Mouse (Mus musculus) heart, postnatal 10 days (tissue): ENCODE results near the gene Hap1. TPM values are rescaled to one million over a fixed set of nuclear protein-coding genes. Genes with fewer than 3 reads are reported as not detected.

Experiments used
- total RNA-seq, 2 experiments: library from RNA; stranded (reverse); gene quantifications; 2 replicates each; pipeline ENCODE4 v1.2.3; 2021

Hap1 gene
- total RNA-seq, 2 experiments from 2014 or later = 1.4 TPM

Other genes starting within 250 kb of the Hap1 start
- gene Krt13, start 234.6 kb downstream of the Hap1 start, total RNA-seq = not detected
- under 1 TPM in 1 of 2 experiments, not detected in 1; 0.29 TPM for gene Krt15, start 220.2 kb downstream of the Hap1 start, total RNA-seq
- 10 to 100 TPM; 10.3 to 16.7 TPM for gene Krt19, start 207.5 kb downstream of the Hap1 start, total RNA-seq
- not detected for gene Krt9, start 162.9 kb downstream of the Hap1 start, total RNA-seq
- 1 to 10 TPM; 1.8 to 2.7 TPM for gene Krt14, start 148.6 kb downstream of the Hap1 start, total RNA-seq
- gene Krt16, start 107.2 kb downstream of the Hap1 start, total RNA-seq = not detected
- gene Krt17, start 95.1 kb downstream of the Hap1 start, total RNA-seq = not detected
- gene Krt42, start 86.3 kb downstream of the Hap1 start, total RNA-seq = not detected
- 1,000 to 10,000 TPM; 1,270 to 1,308 TPM for gene Eif1, start 36.2 kb downstream of the Hap1 start, total RNA-seq
- gene Gast, start 21.7 kb downstream of the Hap1 start, total RNA-seq = not detected
- gene Jup, start 41.6 kb upstream of the Hap1 start, total RNA-seq = 100 to 1,000 TPM; 252 to 286 TPM
- gene P3h4, start 58.7 kb upstream of the Hap1 start, total RNA-seq = 10 to 100 TPM; 24.4 to 27.3 TPM
- 10 to 100 TPM; 58.6 to 59.7 TPM for gene Fkbp10, start 59.6 kb upstream of the Hap1 start, total RNA-seq
- gene Nt5c3b, start 85.7 kb upstream of the Hap1 start, total RNA-seq = 10 to 100 TPM; 36.9 to 46.3 TPM
- under 1 TPM; 0.57 to 0.97 TPM for gene Klhl10, start 85.8 kb upstream of the Hap1 start, total RNA-seq
- 10 to 100 TPM; 12.9 to 13.9 TPM for gene Klhl11, start 116.6 kb upstream of the Hap1 start, total RNA-seq
- 10 to 100 TPM; 47.8 to 51.1 TPM for gene Acly, start 171.9 kb upstream of the Hap1 start, total RNA-seq
- under 1 TPM; 0.17 to 0.38 TPM for gene Ttc25, start 189.5 kb upstream of the Hap1 start, total RNA-seq
- gene Cnp, start 218.8 kb upstream of the Hap1 start, total RNA-seq = 1 to 10 TPM; 6.1 to 7.1 TPM